Mouse (Mus musculus) cerebellum, postnatal 14 days (tissue): Measurements from ENCODE around the gene Trpm8.

Source experiments
- DNase-seq, 2 experiments: peaks; one replicate each; pipeline ENCODE4 v3.0.0; 2021; ENCODE audit warnings: mixed read lengths in 2 of 2

Trpm8 gene

DNA sequence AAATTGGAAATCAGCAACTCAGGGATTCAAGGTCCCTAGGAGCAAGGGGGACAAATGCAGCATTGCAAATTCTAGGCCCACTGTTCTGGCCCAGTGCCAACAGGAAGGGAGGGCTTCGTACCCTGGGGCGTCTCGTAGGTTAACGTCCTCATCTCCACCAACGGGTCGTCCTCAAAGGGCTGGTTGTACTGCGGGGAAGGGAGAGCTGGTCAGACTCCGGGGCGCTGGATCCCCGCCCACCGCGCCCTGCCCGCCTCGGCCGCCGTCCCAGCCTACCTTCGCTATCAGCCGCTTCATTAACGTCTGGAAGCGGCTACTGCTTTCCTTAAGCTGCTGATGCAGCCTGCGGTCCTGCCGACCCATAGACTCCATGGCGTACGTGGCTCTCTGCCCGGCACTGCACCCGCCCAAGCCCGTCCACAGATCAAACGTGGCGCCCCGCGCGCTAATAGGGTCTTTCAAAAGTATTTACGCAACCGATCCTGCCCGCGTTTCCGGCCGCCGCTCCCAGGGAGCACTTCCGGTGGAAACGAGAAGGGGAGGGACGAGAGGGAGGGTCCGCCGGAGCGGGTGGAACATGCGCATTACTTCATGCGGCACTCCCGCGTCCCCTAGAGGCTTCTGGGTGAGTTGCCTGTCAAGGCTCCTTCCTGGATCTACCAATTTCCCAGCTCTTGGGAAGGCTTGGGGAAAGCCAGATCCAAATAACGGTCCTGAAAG is at the start of gene Trpm8, which contains the start of gene Hjurp:
TSS of gene Trpm8 (plus strand) at position 564 of the 720 bp plus-strand sequence.
TSS of gene Hjurp (minus strand) at position 536 of the 720 bp plus-strand sequence.
- DNase-seq, result peak; percentile 100

DNA sequence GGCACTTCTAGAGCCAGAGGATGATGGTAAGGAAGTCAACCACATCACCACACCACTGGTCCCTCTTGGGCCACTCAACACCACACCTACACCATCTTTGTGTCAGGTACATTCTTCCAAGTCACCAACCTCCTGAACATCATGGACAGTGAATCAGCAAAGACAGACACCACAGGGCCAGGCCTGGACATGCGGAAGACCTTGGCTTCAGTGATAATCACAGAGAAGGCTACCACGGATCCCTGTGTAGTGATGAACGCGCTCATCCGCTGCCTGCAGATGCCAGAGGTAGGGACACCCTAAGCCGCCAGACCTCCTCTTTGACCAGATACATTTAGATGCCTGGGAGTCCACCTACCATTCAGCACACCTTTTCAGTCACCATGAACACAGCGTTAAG is 49.3 kb upstream of the Trpm8 start:
- no peak for DNase-seq

DNA sequence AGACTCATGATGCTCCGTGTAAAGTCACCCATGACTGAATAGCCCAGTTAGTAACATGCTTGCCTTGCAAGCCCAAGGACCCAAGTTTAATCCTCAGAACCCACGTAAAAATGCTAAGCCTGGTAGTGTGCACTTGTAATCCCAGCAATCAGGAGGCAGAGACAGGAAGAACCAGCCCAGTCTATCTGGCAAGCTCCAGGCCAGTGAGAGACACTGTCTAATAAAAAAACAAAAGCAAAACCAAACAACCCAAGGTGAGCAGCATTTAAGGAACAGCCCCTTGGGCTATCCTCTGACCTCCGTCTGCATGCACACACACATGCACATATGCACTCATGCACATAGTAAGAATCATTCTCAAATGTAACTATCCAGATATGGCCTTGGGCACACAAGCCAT is 47.9 kb upstream of the Trpm8 start:
- DNase-seq, result no peak

DNA sequence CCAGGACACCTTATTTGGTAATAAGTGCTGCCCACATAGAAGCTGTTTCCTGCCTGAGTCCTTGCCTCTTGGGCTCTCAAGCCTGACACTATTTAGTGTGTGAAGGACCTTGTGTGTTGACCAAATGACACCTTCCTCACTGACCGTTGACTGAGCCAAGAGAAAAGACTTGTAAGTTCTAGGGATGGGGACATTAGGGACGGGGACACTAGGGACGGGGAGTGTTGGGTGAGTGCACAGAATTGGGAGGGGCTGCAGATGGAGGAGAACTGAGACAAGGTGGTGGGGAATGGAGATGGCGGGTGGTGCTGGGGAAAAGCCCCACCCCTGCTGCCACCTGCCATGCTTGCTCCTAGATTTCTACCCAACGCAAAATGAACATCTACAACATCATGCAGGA is 47.5 kb upstream of the Trpm8 start:
- DNase-seq, result no peak

DNA sequence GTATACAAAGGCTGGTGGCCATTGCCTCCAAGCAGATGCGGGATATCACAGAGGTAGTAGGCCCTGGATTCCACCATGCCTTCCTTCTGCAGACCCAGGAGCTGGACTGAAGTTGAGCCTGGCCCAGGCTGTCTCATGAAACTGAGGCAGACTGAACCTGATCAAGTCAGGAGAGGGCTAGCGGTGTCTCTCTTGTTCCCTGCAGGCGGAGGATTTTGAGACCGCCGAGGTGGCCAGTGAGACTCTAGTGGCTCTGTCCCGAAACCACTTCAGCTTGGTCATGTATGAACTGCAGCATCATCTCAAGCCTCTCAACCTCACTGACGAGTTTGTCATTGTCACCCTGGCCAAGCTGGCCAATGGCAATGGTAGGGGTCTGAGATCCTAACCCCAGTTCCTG is 47.0 kb upstream of the Trpm8 start:
- no peak for DNase-seq

DNA sequence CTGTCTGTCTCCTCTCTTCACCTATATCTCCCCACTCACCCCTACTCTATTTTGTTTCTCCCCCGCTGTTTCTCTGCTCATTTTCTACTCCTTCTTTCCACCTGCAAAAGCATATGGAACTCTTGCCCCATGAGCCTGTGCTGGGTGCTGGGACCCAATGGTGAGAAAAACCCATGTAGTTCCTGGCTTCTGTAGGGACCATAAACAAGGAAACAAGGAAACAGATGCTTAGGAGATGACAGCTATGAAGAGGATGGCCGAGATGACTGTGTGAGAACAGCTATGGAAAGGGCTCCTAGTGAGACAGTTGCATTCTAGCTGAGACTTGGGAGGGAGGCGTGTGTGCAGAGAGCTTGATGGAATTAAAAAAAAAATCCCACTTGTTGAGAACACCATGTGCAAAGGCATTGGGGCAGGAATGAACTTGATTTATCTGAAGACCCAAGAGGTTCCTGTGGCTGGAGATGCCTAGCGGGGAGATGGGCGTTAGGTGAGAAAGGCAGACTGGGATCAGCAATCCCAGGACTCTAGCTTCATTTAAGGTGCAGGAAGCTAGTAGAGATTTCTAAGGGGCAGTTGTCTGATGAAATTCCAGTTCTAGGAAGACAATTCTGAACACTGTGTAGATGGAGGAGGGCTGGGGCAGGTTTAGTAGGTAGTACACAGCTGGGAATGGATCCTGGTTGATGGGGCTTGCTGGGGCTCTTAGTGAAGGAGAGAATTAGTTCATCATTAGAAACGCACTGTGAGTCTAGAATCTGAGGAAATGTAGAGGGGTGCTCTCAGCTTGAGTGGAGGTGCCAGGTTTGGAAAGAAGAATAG is 46.3 kb upstream of the Trpm8 start:
- DNase-seq, result no peak

DNA sequence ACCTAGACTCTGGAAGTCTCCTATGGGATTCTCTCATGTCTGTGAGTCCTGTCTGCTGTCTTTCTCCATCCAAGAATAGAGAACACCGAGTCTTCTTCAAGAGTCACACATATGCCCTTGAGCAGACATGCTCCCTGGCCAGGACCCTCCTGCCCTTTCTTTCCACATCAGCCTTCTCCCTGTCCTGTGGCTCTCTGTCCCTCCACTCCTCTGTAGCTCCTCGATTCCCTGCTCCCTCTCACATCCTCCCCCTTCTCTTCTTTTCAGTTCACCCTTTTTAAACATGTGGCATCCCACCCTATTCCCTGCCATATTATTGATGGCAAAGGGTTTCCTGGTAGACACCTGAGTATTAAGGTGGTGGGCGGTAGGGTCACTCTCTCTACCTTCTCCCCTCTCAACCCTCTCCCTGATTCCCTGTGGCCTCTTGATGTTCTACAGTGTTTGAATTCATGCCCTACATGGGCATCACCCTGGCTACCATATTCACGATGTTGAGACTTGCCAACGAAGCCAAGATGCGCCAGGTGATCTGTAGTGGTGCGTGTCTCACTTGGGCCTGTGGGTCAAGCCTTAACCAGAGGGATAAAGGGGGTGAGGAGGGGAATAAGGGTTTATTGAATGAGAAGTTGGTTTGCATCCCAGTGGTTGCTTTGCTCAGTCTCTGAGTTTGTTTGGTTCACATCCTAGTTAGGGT is 45.5 kb upstream of the Trpm8 start:
- DNase-seq, result peak in 1 of 2 experiments; percentile 4

DNA sequence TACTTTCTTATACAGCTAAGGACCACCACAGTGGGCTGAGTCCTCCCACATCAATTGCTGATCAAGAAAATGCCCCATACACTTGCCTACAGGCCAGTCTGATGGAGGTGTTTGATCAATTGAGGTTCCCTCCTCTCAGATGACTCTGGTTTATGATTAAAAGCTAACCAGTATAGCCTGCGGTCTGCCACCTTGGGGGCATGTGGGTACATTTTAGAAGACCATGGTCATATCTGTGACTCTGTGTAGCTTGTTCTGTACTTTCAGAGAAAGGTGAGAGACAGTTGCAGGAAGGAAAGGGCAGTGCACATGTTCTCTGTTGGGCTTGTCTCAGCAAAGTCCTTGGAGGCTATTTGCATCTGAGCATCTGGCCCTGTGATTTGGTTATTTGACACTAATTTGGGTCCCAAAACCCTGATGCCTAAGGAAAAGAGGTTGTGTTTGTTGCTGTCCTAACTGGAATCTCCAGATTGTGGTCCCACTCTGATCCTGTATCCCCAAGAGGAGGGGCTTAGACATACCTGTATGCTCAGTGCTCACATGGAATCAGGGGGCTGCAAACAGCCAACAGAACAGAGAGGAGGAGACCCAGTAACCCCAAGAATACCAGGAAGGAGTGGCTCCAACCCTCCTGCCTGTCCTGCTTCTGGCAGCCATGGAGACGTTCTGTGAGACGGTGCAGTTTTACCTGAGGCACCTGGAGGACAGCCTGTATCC is 44.6 kb upstream of the Trpm8 start:
- peak in 1 of 2 experiments; percentile 1 for DNase-seq

DNA sequence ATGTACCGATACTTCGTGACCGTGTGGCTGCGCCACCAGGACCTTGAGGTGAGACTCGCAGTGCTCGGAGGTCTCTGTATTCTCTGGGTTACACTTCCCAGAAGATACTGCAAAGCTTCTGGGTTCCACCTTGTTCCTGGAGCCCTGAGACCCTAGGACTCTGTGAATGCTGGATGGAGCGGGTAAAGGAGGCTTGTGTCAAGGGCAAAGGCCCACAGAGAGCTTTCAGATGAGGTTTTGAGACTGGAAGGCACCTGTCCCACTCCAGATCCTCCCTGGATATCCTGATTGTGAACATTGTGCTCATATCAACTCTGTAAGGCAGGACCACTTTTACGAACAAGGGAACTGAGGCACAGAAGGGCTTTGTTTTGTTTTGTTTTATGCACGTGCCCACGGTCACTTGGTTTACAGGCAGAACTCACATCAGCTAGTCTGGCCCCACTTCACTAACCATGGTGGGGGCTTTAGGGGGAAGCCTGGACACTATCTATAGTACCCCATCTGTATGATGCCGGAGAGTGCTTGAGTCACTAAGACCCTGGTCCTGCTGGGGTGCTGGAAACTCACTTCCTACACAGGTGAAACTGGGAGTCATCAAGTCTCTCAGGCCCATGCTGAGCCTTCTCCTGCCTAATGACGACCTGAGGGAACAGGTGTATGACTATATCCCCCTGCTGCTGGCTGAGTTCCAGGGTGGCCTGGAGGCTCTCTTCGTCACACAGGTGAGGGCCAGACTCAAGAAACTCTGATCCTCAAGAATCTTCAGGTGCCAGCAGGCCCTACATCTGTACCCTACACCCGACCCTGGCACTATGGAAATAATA is 43.8 kb upstream of the Trpm8 start:
- DNase-seq, result peak in 1 of 2 experiments; percentile 1

DNA sequence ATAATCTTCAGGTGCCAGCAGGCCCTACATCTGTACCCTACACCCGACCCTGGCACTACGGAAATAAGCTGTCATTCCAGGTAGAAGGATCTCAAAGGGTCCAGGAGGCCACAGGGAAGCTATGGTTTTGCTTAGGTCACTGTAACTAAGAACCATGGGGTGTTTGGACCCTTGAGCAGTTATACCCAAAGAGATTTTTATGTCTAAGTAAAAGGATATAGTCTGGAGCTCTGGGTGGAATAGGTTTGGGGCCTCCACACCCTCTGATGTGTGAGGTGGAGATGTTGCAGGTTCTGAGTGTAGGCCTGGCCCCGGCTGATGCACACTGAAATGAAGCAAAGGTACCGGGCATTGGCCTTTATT is 43.2 kb upstream of the Trpm8 start:
- no peak for DNase-seq

DNA sequence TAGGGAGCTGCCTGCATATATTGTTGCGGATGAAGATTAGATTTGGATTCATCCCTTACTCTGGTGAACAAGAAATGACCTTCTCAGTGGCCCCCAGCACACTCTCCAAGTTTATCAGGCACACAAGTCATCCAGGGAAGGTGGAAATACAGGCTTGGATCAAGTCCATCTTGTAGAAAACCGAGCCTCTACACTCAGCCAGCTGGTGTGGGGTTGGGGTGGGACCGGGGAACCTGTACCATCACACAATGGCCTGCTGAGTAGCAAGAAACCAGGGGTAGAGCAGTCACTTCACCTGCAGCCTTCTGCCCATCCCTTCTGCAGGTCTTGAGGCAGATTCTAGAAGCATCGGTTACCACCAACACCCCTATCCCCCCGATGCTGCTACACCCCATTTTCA is 42.8 kb upstream of the Trpm8 start:
- no peak for DNase-seq

DNA sequence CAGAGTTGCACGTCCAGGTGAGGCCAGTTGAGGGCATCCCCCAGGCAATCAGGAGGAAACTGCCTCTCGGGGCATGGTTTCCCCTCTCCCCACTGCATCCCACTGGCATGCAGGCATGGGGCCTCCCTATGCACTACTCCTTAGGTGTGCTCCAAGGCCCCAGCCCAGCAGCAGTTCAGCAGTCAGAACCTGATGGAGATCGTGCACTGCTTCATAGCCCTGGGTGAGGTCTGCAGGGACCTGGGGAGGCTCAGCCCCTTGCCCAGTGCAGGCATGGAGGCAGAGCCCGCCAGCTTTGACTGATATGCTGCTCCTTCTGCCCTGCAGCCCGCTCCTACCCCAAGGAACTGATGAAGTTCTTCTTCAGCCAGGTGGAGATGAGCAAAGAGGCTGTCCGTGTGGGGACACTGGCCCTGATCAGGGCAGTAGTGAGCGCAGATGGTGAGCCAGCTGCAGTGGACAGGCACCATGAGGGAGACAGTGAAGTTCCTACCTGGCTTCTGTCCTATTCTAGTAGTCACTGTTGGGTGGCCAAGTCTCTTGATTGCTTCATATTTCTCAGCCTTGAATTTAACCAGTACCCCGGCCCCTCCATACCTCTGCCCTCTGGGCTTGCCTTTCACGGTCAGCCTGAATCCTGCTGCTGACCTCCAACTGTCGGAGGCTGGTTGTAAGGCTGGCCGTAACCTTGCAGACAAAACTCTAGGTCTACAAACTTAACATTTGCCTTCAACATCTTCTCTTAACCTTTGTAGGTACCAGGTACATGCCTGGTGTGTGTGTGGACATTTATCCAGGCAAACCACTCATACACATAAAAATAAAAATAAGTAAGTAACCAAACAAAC is 42.2 kb upstream of the Trpm8 start:
- DNase-seq, result no peak

DNA sequence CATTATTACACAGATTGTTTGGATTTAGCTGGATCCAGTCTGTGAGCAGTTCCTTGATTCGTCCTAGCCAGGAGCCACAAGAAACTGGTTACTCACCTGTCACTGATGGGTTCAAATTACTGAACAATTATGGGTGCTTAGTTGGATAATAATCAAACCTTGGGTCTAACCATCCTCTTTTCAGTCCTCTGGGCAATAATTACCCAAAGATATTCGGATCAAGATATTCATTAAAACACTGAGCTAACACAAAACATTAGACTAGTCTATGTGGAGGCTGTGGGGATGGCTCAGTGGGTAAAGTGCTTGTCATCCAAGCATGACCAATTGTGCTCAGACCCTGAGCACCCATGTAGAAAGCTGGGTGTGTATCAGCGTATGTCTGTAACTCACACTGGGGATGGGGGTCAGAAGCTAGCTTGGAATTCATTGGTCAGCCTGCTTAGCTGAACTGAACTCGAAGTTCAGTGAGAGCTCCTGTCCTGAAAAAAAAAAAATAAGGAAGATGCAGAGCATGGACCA is 41.5 kb upstream of the Trpm8 start:
- DNase-seq, result no peak

DNA sequence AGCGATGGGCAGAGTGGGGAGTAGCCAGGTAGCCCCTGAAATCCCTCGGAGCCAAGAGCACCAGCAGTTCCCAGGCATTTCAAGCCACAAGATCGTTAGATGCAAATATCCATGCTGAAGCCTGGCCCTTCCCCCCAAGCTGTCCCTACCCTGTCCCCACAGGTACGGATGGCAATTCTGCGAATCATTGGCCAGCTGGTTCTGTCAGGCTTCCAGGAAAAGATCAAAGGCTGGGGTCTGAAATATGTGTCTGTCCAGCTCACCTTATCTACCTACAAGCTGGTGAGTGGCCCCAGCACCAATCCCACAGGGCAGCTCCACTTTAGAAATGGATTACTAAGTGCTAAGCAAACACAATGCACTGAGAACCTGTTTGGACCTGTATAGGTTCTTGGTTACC is 40.1 kb upstream of the Trpm8 start:
- DNase-seq, result no peak

DNA sequence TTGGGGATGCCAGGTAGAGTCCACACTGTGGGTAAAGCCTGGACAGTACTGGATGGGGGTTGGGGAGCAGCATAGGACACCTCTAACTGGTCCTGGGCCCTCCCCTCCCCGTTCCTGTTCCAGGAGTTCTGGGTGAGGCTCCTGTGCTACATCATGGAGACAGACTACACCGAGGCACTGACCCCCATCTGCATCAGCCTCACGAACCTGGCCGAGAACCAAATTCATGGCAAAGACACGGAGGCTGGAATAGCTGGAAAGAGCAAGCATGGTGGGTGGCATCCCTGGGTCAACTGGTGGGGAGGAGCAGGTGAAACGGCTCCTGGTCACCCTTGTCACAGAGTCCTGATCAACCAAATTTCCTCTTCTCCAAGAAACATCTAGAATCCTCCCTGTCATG is 38.7 kb upstream of the Trpm8 start:
- no peak for DNase-seq

DNA sequence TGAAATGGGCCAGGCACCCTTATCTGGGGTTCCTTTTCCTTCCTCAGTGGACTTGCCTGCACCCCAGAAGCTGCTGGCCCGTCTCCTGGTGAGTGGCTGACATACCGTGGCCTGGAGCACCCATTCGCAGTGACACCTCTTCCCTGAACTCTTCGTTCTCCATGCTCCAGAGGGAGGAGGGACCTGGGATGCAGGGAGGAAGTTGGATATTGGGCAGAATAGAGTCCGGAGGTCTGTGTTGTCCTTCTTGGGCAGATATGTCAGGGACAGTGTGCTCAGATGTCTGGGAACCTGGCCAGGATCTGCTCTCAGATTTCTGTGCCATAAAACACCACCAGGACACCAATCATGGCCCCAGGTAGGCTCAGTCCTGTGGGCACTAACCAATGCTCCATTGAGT is 37.4 kb upstream of the Trpm8 start:
- DNase-seq, result no peak

DNA sequence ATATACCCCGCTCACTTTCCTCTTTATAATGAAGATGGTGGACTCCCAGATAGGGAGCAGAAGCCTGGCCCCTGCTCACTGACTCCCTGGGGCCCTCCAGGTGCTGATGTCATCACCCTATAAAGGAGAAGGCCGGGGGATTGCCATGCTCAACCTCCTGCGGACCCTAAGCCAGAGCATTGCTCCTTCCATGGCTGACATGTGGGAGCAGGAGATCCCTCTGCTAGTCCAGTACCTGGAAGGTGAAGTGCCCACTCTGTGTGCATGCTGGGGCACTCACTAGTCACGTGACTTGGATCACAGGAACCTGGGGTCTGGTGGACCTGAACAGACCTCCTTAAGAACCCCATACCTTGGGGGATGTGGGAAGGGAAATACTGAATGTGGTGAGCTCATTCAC is 36.9 kb upstream of the Trpm8 start:
- no peak for DNase-seq

DNA sequence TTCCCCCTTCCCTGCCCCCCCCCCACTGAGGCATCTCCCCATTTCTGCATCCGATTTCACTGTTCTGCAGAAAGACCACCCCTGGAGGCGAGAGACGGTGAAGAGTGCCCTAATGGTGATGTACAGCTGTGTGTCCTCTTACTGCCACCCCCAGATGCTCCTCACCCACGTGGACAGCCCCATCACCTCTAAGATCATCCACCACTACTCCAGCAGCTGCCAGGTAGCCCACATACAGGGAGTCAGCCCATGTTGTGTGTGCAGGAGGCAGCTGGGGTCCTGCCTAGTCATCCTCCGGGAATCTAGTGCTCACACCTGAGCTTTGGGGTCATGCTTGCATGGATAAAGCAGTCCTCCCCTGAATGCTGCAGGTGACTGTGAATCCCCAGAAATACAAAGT is 33.6 kb upstream of the Trpm8 start:
- no peak for DNase-seq

DNA sequence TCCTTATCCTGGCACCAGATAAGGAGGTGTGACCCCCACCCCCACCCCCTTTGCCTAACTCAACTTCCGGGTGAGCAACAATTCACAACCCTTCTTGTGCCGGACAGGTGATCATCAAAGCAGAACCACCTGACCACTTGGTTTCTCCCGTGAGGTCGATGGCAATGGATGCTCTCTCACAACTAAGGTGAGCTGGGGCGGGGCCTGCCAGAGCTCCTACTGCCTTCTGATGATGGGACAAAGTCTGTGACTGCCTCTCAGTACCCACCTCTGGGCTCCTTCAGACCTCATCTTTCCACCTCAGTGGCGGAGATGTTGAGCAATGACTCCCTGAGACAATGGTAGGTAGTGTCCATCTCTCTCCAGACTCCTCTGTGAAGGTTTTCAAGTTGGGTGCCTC is 31.6 kb upstream of the Trpm8 start:
- DNase-seq, result no peak

DNA sequence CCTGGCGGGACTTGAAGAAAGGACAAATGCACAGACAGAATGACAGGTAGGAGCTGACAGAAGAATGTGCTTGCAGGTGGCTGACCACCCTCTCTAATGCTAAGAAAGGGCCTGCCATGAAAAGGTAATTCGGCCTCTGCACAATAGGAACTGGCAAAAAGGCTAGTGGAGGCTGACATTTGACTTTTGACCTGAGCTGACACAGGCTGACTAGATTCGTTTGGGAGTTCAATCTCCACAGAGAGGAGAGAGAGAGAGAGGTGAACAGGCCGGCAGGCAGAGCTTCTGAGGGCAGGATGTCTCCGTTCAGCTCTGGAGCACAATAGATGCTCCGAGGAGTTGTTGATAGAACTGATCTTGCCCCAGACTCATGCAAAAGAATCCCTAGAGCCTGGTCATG is 31.1 kb upstream of the Trpm8 start:
- DNase-seq, result no peak

DNA sequence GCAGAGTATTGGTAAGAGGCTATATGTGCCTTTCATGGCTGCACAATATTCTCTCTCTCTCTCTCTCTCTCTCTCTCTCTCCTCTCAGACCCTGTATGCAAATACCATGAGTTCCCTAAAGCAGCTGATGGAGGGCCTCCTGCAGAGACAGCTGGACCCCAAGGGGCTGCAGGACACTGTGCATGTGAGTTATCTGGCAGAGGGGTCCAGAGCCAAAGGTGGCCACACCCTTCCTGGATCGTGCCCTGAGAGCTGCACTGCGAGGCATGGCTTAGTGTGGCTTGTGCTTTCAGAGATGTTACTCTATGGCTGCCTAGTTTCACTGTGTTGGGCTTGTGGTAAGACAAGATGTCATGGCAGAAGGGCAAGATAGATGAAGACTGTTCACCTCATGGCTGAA is 29.8 kb upstream of the Trpm8 start:
- no peak for DNase-seq
